Mouse (Mus musculus) kidney, embryonic 14.5 days (tissue): ENCODE results near the gene Tnfrsf21. TPM values are rescaled to one million over a fixed set of nuclear protein-coding genes. Genes with fewer than 3 reads are reported as not detected.

Source experiments
- ATAC-seq: fragments of 200-750 bp; cut with Nextera tagmentation; 2 replicates; pipeline ENCODE4 v1.8.0; 2017; ENCODE audit warnings: moderate number of reproducible peaks, mild to moderate bottlenecking, moderate TSS enrichment, moderate library complexity; ENCODE audit not compliant: low FRiP score, low TSS enrichment
- H3K27ac ChIP-seq: fragments of 300-500 bp; sonication (generic); 2 replicates; pipeline ENCODE4 v1.5.1; 2014; ENCODE audit warnings: low read depth, mild to moderate bottlenecking, low read length, moderate library complexity, mixed read lengths
- H3K27me3 ChIP-seq: fragments of 300-500 bp; sonication (generic); 2 replicates; pipeline ENCODE4 v1.6.1; 2014; ENCODE audit warnings: mild to moderate bottlenecking, low read length; ENCODE audit not compliant: control insufficient read depth, insufficient read depth
- H3K36me3 ChIP-seq: fragments of 300-500 bp; sonication (generic); 2 replicates; pipeline ENCODE4 v1.6.1; 2014; ENCODE audit warnings: low read length, mixed read lengths; ENCODE audit not compliant: control insufficient read depth, insufficient read depth
- H3K4me1 ChIP-seq: fragments of 300-500 bp; sonication (generic); 2 replicates; pipeline ENCODE4 v1.6.1; 2014; ENCODE audit warnings: low read length, mixed read lengths; ENCODE audit not compliant: control insufficient read depth, insufficient read depth
- H3K4me2 ChIP-seq: fragments of 300-500 bp; sonication (generic); replicated peaks from 2 replicates; pipeline ENCODE4 v1.6.1; 2014; ENCODE audit warnings: low read depth, mild to moderate bottlenecking, low read length
- H3K4me3 ChIP-seq: fragments of 300-500 bp; sonication (generic); 2 replicates; pipeline ENCODE4 v1.5.1; 2014; ENCODE audit warnings: mild to moderate bottlenecking, low read length
- H3K9ac ChIP-seq: fragments of 300-500 bp; sonication (generic); 2 replicates; pipeline ENCODE4 v1.6.1; 2014; ENCODE audit warnings: low read depth, mild to moderate bottlenecking, low read length, moderate library complexity
- H3K9me3 ChIP-seq: fragments of 300-500 bp; sonication (generic); 2 replicates; pipeline ENCODE4 v1.6.1; 2016; ENCODE audit warnings: low read length; ENCODE audit not compliant: control insufficient read depth
- WGBS: fragments of 180-500 bp; shearing (Covaris S2); extraction: QIAGEN DNeasy Blood & Tissue Kit; methylation state at CpG from one replicate; pipeline ENCODE4 v1.1.7; 2014; 5-methylcytosine and 5-hydroxymethylcytosine counted together
- polyA plus RNA-seq: library from polyadenylated mRNA; unstranded; fragments of >200 nt; fragmentation: Nextera tagmentation; extraction: Ambion mirVana; gene quantifications from 2 replicates; pipeline ENCODE4 v1.2.1, GENCODE M21; 2014

Tnfrsf21 gene
- polyA plus RNA-seq, 1 experiment from 2014 or later: 53.7 TPM

- no peak for ATAC-seq
- no peaks in the 10 kb centered on the region for H3K36me3 ChIP-seq
- H3K9me3 ChIP-seq: no peaks in the 10 kb centered on the region
- H3K27me3 ChIP-seq: no peaks in the 10 kb centered on the region
- 70% methylated on average over 3 of the region's 3 CpGs for WGBS
- H3K4me2 ChIP-seq: no peak overlapping the region
- H3K27ac ChIP-seq: no peak overlapping the region
- no peak overlapping the region for H3K9ac ChIP-seq
- H3K4me3 ChIP-seq: no peak overlapping the region
- H3K4me1 ChIP-seq: no peaks in the 10 kb centered on the region
Measured at GRCm38 (mm10) chr17:43128305-43128704, 112.0 kb downstream of the Tnfrsf21 start.

- Histone ChIP-seq H3K27me3 (no peaks in the 10 kb centered on the region), H3K9me3 (no peaks in the 10 kb centered on the region), H3K4me3 (no peak overlapping the region), H3K9ac (no peak overlapping the region), H3K4me2 (no peak overlapping the region), H3K36me3 (no peaks in the 10 kb centered on the region), H3K4me1 (no peaks in the 10 kb centered on the region), H3K27ac (no peak overlapping the region)
- no peak for ATAC-seq
- WGBS: 83% methylated on average over 7 of the region's 7 CpGs
Measured at GRCm38 (mm10) chr17:43128908-43129533, 112.7 kb downstream of the Tnfrsf21 start.

GRCm38 (mm10) chr17:43130115-43130869, 113.9 kb downstream of the Tnfrsf21 start:
- Histone ChIP-seq H3K36me3 (no peaks in the 10 kb centered on the region), H3K27me3 (no peaks in the 10 kb centered on the region), H3K27ac (no peak overlapping the region), H3K4me1 (no peaks in the 10 kb centered on the region), H3K9me3 (no peaks in the 10 kb centered on the region), H3K9ac (no peak overlapping the region), H3K4me3 (no peak overlapping the region), H3K4me2 (no peak overlapping the region)
- ATAC-seq: no peak
- WGBS: 72% methylated on average over 3 of the region's 3 CpGs

GRCm38 (mm10) chr17:43130870-43131264, 114.5 kb downstream of the Tnfrsf21 start:
- Histone ChIP-seq H3K9me3 (no peaks in the 10 kb centered on the region), H3K36me3 (no peaks in the 10 kb centered on the region), H3K27me3 (no peaks in the 10 kb centered on the region), H3K4me2 (no peak overlapping the region), H3K9ac (no peak overlapping the region), H3K27ac (no peak overlapping the region), H3K4me3 (no peak overlapping the region), H3K4me1 (no peaks in the 10 kb centered on the region)
- ATAC-seq: no peak

- no peaks in the 10 kb centered on the region for H3K27me3 ChIP-seq
- no peak overlapping the region for H3K27ac ChIP-seq
- H3K4me2 ChIP-seq: no peak overlapping the region
- ATAC-seq: no peak
- H3K9me3 ChIP-seq: no peaks in the 10 kb centered on the region
- H3K36me3 ChIP-seq: no peaks in the 10 kb centered on the region
- 79% methylated on average over 5 of the region's 5 CpGs for WGBS
- H3K9ac ChIP-seq: no peak overlapping the region
- H3K4me1 ChIP-seq: no peaks in the 10 kb centered on the region
- no peak overlapping the region for H3K4me3 ChIP-seq
Measured at GRCm38 (mm10) chr17:43132477-43132876, 116.1 kb downstream of the Tnfrsf21 start.

GRCm38 (mm10) chr17:43133106-43133505, 116.8 kb downstream of the Tnfrsf21 start:
- H3K9me3 ChIP-seq: no peaks in the 10 kb centered on the region
- no peak overlapping the region for H3K9ac ChIP-seq
- H3K27me3 ChIP-seq: no peaks in the 10 kb centered on the region
- no peak overlapping the region for H3K4me2 ChIP-seq
- no peaks in the 10 kb centered on the region for H3K4me1 ChIP-seq
- WGBS: 75% methylated on average over 4 of the region's 4 CpGs
- H3K4me3 ChIP-seq: no peak overlapping the region
- no peak overlapping the region for H3K27ac ChIP-seq
- no peaks in the 10 kb centered on the region for H3K36me3 ChIP-seq
- ATAC-seq: no peak

GRCm38 (mm10) chr17:43134991-43135390, 118.6 kb downstream of the Tnfrsf21 start:
- ATAC-seq: no peak
- 59% methylated on average over 4 of the region's 4 CpGs for WGBS
- Histone ChIP-seq H3K27ac (no peak overlapping the region), H3K36me3 (no peaks in the 10 kb centered on the region), H3K4me3 (no peak overlapping the region), H3K9me3 (no peaks in the 10 kb centered on the region), H3K4me1 (no peaks in the 10 kb centered on the region), H3K27me3 (no peaks in the 10 kb centered on the region), H3K9ac (no peak overlapping the region), H3K4me2 (no peak overlapping the region)

- H3K4me3 ChIP-seq: no peak overlapping the region
- no peak overlapping the region for H3K4me2 ChIP-seq
- no peak overlapping the region for H3K9ac ChIP-seq
- H3K4me1 ChIP-seq: no peaks in the 10 kb centered on the region
- no peak overlapping the region for H3K27ac ChIP-seq
- no peak for ATAC-seq
- no peaks in the 10 kb centered on the region for H3K9me3 ChIP-seq
- WGBS: 50% methylated on average over 7 of the region's 7 CpGs
- H3K36me3 ChIP-seq: no peaks in the 10 kb centered on the region
- no peaks in the 10 kb centered on the region for H3K27me3 ChIP-seq
Measured at GRCm38 (mm10) chr17:43135398-43136265, 119.3 kb downstream of the Tnfrsf21 start.

GRCm38 (mm10) chr17:43136720-43137119, 120.4 kb downstream of the Tnfrsf21 start:
- ATAC-seq: no peak
- H3K27me3 ChIP-seq: no peaks in the 10 kb centered on the region
- WGBS: 72% methylated on average over 4 of the region's 4 CpGs
- H3K9ac ChIP-seq: no peak overlapping the region
- H3K36me3 ChIP-seq: no peaks in the 10 kb centered on the region
- no peak overlapping the region for H3K27ac ChIP-seq
- H3K4me3 ChIP-seq: no peak overlapping the region
- H3K4me2 ChIP-seq: no peak overlapping the region
- no peaks in the 10 kb centered on the region for H3K9me3 ChIP-seq
- no peaks in the 10 kb centered on the region for H3K4me1 ChIP-seq
